Mouse (Mus musculus) right cerebral cortex, postnatal 4 days (tissue): ENCODE results near the gene Bpnt1.
"Not testable (repeated sequence)": the region's sequence is repeated elsewhere in the genome, so short reads cannot be mapped to it uniquely, and the experiment has no call there.

ENCODE experiments used
- DNase-seq: peaks from one replicate; pipeline ENCODE4 v3.0.0-alpha.2; 2022

The Bpnt1 gene

GRCm38 (mm10) chr1:185331983-185332430 lies at the start of gene Bpnt1:
Gene Bpnt1 (plus strand): TSS chr1:185332149.
- DNase-seq, result peak; percentile 84

DNA sequence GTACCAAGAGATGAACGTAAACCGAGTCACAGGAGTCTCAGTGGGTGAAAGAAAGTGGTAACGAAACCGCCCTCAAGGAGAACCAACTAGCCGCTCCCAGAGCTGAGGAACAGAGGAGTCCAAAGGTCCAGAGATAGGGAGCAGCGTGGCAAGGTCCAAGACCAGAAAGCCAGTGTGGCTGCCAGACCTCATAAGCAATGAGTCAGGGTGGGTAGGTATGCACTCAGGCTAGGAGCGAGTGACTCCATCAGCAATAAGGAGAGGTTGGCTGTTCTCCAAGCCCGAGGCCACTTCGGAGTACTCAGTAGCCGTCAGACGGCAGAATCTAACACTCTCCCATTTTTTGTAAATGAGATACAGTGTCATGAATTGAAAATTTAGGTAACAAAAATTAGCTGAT lies 49.1 kb upstream of the Bpnt1 start:
- no peak for DNase-seq

DNA sequence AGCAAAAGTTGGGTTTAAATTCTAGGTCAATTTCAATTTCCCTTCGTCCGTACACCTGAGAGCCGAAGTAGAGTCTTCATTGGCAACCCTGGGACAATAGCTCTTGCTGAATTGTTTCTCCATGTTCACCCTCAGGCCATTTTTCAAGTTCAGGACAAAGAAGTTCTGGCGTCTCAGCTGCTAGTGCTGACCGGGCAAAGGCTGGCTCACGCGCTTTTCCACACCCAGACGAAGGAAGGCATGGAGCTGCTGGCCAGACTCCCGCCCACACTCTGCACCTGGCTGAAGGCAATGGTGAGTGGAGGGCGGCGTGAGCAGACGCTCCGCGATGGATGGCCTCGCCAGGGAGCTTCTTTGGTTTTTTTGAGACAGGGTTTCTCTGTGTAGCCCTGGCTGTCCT lies 48.7 kb upstream of the Bpnt1 start:
- DNase-seq, result no peak

- DNase-seq, result peak; percentile 32
Measured at GRCm38 (mm10) chr1:185284740-185285139, 47.2 kb upstream of the Bpnt1 start.

DNA sequence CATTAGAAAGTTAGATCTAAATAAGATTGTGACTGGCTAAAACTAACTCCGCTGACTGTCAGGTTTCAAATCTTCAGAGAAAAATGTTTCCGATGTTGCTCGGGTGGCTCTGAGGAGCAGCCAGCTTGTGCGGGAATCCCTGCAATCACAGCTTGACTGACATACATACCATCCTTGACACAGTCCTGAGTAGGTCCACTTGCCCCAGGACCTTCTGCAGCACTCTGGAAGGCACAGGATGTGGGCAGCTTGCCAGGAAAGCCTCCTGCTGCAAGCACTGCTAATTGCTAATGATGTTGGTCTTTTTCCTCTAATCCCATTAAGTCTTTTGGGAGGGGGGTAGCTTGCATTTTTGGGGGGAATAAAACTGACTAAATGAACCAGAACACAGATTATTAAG lies 46.8 kb upstream of the Bpnt1 start:
- DNase-seq, result peak; percentile 64

GRCm38 (mm10) chr1:185287066-185287465 lies 44.9 kb upstream of the Bpnt1 start:
- no peak for DNase-seq

- DNase-seq, result no peak
Measured at GRCm38 (mm10) chr1:185289231-185289630, 42.7 kb upstream of the Bpnt1 start.

- DNase-seq, result no peak
Measured at GRCm38 (mm10) chr1:185291336-185291735, 40.6 kb upstream of the Bpnt1 start.

- no peak for DNase-seq
Measured at GRCm38 (mm10) chr1:185292646-185293360, 39.1 kb upstream of the Bpnt1 start.

GRCm38 (mm10) chr1:185296850-185297249 lies 35.1 kb upstream of the Bpnt1 start:
- no peak for DNase-seq

GRCm38 (mm10) chr1:185298496-185298895 lies 33.5 kb upstream of the Bpnt1 start:
- no peak for DNase-seq

DNA sequence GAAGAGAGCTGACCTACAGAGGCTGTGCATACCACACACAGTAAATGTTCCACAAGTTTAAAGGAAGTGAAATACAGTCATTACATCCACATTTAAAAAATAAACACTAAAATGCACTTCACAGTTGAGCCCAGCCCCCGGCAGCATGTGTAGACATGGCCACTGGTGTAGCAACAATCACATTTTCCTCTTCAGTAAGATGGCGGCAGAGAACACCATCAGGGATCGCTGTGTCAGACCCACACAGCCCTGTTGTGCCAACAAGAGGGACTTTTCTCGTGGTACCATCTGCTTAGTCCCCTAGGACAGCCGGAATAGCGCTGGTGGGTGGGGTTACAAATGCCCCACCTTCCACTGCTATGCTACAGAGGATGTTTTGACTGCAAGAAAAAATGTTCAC lies 29.1 kb upstream of the Bpnt1 start:
- DNase-seq, result no peak

- no peak for DNase-seq
Measured at GRCm38 (mm10) chr1:185306836-185307235, 25.1 kb upstream of the Bpnt1 start.

- no peak for DNase-seq
Measured at GRCm38 (mm10) chr1:185307645-185308044, 24.3 kb upstream of the Bpnt1 start.

DNA sequence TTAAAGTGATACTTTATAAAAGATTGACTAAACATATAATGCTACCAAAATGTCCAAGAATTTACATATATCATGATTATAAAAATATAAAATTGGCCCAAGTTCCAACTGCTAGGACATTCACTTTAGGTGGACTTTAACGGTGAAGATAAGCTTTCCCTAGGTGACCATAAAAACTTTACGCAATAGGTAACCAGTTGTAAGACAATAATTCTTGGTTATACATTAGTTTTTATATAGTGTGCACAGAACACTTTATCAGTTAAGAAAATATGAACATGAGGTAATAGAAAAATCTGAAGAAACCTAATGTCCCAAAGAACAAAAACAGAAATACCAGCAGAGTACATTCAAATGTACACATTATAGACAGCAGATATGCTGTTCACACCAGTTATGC lies 23.6 kb upstream of the Bpnt1 start:
- no peak for DNase-seq

DNA sequence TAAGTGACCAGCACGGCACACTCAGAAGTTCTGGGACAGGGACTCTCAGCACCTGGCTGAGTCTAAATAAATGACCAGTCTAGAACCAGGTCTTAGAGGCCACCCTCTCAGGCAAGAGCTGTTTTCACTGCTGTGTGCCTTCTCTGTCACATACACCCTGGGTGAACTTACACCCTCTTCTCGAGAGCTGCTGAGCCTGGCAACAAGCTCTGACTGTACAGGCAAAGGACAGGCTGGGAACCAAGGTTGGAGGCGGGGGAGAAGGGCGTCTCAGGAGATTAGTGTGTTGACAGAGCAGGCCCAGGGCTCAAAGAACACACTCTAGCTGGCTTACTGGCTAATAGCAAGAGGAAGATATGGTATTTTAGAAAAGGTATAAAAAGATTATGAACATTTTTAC lies 23.0 kb upstream of the Bpnt1 start:
- no peak for DNase-seq

- no peak for DNase-seq
Measured at GRCm38 (mm10) chr1:185311949-185312348, 20.0 kb upstream of the Bpnt1 start.

GRCm38 (mm10) chr1:185314546-185314945 lies 17.4 kb upstream of the Bpnt1 start:
- DNase-seq, result no peak

DNA sequence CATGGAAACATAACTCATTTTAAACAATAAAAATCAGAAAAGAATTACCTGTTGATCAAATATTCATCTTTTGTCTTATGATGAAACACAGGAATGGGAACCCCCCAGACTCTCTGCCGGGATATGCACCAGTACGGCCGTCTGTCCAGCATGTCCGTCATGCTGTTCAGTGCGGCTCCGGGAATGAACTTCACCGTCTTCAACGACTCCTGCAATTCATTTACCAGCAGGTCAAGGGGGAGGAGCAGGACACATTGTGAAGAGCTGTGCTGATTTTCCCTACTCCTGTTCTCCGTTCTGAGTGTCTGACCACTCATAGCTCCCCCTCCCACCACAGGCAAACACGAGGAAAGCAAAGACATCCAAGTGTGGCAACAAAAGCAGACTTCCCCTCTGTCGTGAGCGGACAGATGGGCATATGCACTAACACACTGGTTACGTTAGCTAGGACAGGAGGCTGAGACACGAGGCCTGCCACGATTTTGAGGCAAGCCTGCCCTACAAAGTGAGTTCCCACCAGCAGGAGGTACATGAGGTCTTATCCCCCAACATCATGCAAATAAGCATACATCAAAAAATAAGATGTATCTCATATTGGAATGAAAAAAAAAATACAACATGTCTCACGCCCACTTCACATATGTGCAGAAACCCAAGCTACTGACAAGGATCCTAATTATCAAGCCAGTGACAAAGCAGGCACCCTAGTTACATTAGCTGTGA lies 15.9 kb upstream of the Bpnt1 start:
- DNase-seq, result no peak

DNA sequence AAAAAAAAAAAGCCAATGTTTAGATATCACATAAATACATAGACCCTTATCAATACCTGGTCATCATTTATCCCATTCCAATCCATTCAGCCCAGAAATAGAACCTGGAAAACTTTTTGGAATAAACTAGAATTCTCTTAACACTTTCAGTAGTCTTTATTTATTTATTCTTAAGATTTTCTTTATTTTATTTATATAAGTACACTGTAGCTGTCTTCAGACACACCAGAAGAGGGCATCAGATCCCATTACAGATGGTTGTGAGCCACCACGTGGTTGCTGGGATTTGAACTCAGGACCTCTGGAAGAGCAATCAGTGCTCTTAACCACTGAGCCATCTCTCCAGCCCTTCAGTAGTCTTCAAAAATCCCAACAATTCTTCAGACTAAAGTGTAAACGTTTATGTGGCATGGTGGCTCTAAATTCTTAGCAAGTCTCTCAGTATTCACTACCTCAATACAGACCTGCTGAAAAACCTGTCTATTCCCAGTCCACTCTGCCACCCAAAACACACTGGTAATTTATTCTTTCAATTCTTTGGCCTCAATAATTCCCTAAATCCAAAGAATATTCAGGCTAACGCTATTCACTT lies 4.1 kb upstream of the Bpnt1 start:
- DNase-seq, result not testable (repeated sequence)

GRCm38 (mm10) chr1:185328721-185329610 lies 3.0 kb upstream of the Bpnt1 start, which contains the start of gene Iars2:
Gene Iars2 (minus strand): TSS chr1:185329396.
- peak; percentile 91 for DNase-seq

- DNase-seq, result no peak
Measured at GRCm38 (mm10) chr1:185329851-185330250, 2.1 kb upstream of the Bpnt1 start.

GRCm38 (mm10) chr1:185331364-185331763 lies 585 bp upstream of the Bpnt1 start:
- DNase-seq, result no peak
